Mouse (Mus musculus): Measurements from ENCODE around the gene Col8a2.

The Col8a2 gene

DNA sequence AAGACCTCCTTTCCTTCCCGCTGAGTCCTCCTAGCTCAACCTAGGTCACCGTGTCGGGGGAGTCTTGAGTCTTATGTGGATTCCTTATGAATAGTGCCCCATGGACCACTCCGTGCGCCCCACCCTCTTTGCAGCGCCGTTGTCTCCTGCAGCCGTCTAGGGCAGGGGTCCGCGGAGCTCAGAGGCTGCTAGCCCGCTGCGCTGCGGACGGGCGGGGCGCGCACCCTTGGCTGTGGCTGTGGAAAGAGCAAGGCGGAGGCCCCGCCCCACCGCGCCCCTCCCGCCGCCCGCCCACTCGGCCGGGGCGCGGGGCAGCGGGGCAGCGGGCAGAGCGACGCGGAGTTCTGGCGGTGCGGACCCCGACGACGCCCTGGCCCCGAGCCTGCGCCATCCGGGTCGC lies at the start of gene Col8a2:
TSS of gene Col8a2 (plus strand) at position 302 of the 400 bp plus-strand sequence.
- peak; percentile 26 for DNase-seq (ENCODE audit: low spot score)

- no peak for DNase-seq (ENCODE audit: low spot score)
These were observed 48.8 kb upstream of the Col8a2 start for GRCm38 (mm10) chr4:126237721-126238242.

DNA sequence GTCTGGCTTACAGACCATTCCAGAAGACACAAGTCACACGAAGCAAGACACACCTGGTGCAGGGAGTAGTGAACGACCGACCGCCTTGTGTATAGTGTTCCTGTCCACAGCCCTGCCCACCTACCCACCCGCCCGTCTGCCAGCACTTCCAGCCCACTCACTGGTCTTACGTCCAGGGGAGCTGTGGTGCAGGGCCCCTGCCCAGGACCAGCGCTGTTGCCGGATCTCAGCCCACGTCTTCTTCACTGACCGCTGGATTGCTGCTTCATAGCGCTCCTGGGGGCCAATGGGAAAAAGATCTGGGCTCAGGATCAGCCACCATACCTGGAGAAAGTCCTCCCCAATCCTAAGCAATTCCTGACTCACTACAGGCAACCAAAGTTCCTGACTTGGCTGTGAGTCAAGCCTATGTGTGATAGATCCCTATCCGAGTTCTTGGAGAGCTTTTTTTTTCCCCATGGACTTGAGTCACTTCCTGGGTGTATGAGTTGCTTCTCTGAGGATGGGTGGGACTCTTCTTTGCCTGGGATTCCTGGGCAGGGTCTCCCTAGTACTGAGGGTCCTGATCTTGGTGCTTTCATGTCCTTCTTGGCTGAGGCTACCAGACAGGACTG lies 46.6 kb upstream of the Col8a2 start:
- no peak for DNase-seq (ENCODE audit: low spot score)

DNA sequence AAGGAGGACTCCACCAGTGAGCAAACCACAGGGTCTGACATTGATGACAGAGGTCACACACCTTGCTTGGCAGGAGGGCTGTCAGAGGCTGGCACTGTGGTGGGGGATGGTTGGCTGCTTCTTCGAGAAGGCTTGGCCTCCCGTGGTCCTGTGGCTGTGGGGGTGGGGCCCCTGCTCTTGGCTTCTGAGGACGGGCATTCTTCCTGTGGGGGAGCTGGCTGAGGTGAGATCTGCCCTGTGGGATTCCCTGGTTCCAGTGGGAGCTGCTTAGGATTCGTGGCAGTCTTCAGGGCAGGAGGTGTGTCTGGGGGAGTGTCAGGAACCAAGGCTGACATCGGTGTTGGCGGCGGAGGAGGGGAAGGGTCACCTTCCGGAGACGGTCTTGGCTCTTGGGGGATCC lies 44.6 kb upstream of the Col8a2 start:
- DNase-seq (ENCODE audit: low spot score) = no peak

GRCm38 (mm10) chr4:126242510-126242909 lies 44.1 kb upstream of the Col8a2 start:
- DNase-seq (ENCODE audit: low spot score) = no peak

DNA sequence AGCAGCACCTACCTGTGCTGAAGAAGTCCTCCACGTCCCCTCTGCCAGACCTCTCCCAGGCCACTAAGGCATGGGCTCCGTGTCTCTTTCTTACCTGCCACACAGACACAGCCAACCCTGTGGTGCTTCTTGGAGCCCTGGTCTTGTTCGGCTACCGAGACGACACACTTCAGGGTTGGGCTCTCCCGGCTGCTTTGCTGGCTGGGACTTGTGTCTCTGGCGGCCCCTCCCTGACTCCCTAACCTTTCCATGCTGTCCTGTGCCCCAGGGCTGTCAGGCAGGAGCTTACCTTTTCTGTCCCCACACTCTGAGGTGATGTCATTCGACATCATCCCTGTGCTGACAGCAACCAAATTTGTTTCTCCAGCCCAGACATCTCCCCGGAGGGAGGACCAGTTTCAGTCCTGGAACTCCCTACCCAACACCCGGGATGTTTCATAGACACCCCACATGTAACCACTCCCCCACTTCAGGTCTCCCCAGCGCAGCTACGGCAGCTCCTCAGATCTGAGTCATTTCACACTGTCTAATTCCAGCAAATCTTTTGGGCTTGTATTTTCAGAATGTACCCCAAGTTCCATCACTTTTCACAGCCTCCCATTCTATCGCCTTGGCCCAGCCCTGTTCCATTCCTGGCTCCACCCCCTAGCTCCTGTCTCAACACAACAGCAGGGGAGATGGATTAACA lies 40.2 kb upstream of the Col8a2 start:
- no peak for DNase-seq (ENCODE audit: low spot score)

DNA sequence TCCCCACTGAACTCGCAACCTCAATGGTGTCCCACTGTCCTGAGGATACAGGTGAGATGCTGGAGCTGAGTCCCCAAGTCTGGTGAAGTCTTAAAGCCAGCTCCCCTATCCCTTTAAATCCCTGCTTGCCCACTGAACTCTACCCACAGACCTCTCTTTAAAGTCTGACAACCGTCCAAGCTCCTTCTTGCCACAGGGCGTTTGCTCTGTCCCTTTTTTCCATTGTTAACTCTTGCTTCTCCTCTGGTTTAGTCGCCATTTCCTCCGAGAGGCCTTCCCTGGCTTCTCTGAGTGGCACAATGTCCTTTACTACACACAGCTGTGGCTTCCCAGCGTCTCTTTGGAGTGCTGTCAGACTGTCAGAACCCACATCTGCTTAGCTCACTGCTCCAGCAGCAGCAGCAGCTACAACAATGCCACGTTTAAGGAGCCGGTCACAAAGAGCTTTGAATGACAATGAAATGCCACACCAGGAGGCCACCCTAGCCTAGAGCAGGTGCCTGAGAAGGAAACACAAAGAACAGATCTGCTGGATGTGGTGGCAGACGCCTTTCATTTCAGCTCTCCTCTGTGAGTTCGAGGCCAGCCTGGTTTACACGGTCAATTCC lies 38.2 kb upstream of the Col8a2 start:
- peak; percentile 39 for DNase-seq (ENCODE audit: low spot score)

GRCm38 (mm10) chr4:126250659-126251058 lies 35.9 kb upstream of the Col8a2 start:
- DNase-seq (ENCODE audit: low spot score) = no peak

DNA sequence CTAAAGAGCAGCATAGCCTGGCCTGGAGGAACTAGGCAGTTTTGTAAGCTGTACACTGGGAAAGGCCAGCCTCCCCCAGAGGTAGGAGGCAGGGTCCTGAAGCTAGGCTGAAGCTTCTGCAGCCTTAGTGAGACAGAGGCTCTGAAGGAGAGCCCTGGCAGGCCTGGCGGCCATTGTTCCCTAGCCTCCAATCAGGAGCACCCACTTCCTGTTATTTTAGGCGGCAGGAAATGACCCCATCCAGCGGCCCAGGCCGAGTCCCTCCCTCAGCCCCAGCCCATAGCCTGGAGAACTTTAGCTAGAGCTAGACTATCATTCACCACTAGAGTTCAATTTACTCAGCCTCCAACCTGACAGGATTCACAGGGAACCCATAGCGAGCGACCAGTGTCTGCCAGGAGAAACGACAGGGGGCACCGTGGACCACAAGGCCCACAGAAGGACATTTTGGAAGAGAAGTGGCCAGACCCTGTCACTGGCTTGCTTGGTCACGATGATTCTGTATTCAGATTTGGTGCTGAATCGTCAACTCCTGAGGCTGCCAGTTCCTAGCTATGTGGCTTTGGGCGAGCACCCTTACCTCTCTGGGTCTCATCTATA lies 34.8 kb upstream of the Col8a2 start:
- peak; percentile 42 for DNase-seq (ENCODE audit: low spot score)

DNA sequence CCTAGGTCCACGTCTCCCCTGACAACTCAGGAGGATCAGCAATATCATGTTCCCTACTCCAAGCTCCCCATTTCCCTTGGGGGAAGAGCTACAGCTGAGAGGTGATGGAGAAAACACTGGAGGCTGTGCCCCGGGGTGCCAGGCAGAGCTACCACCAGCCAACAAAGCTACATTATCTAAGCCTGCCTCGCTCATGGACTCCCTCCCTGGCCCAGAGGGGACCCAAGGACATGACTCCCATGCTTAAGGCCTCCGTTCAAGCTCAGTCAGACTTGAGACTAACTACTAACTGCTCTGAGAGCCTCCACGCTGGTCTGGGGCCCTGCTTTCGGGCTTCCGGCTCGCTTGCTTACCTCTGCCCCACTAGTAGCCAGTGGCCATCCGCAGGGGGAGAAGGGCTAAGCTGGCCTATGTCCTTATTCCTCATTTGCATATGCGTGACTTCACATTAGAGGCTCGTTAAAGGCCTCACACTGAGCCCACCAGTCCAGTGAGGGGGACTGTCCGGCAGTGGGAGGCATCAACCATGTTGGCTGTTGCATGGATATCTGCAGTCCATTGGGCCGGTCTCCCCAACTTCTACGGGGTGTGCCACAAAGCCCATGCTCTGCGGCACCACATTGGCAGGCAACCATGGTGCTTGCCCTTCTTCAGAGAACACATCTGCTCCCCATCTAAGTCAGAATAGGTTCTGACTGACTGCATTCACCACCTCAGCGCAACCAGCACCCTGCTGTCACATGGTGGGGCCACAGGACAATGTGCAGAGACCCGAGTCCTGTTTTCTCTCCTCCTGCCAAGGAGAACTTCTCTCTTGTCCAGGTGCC lies 34.0 kb upstream of the Col8a2 start:
- DNase-seq (ENCODE audit: low spot score) = no peak

GRCm38 (mm10) chr4:126253637-126254272 lies 32.8 kb upstream of the Col8a2 start:
- no peak for DNase-seq (ENCODE audit: low spot score)

DNA sequence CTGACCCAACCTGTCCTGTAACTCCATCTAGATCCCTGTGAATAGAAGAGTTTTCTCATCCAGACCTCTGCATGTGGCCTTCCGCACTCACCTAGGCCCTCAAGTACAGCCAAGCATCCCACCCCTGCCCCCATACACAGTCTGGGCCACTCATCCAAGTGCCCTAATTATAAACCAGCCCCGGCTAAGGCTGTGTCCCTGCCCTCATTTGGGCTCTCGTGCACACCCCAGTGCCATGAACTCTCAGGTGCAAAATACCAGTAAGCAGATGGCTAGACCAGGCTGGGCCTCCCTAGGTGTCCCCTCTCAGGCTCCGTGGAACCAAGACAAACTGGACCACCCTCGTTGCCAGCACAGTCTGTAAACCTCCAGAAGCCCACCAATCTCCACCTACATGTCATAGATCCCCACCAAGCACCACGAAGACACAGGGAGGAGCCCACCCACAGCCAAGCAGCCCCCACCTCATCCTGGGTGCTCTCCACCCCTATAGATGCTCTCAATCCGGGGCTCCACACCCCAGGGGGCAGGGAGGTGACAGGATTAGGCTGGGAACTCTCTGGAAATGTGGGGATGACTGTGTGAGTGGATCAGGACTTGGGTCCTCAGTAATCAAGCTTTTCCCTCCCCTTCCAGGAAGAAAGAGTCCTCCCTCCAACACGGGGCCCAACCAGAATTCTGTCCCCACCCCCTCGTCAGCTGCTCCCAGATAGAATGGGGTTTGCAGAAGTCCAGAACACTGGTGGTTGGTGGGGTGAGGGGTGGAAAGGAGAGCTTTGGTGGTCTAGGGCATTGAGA lies 32.1 kb upstream of the Col8a2 start:
- DNase-seq (ENCODE audit: low spot score) = peak; percentile 54

- DNase-seq (ENCODE audit: low spot score) = peak; percentile 75
These were observed 31.2 kb upstream of the Col8a2 start for GRCm38 (mm10) chr4:126255113-126256001.

DNA sequence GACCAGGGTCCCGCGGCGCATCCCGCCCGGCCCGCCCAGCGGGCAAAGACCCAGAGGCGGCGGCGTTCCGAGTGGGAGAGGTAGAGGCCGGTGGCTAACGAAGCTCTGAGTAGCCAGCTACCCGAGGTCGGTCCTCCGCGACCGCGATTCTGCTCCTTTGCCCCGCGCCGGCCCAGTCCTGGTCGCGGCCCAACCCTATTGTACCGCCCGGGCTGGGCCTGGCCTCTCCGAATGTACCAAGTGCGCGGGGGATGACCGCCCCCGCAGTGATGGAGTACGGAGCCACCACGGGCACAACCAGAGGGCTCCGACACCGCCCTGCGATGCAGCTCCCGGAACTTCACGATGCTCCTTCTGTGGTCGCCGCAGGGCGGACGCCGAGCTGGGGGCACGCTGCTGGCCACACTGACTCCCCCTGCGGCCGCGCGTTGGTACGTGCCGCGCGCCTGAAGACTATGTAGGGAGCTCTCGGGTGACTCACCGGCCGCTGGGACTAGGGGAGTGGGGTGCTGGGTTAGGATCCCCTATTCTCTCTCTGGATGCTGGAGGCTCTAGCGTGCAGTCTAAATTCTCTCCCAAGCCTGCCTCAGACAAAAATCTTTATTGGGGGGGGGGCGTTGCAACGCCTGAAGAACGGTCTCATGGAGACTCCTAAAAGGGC lies 30.3 kb upstream of the Col8a2 start, which contains the start of gene Map7d1:
TSS of gene Map7d1 (minus strand) at position 213 of the 661 bp plus-strand sequence.
- peak; percentile 88 for DNase-seq (ENCODE audit: low spot score)

GRCm38 (mm10) chr4:126256967-126257881 lies 29.4 kb upstream of the Col8a2 start:
- DNase-seq (ENCODE audit: low spot score) = peak; percentile 81

- DNase-seq (ENCODE audit: low spot score) = peak; percentile 52
These were observed 27.5 kb upstream of the Col8a2 start for GRCm38 (mm10) chr4:126259063-126259462.

- peak; percentile 91 for DNase-seq (ENCODE audit: low spot score)
These were observed 27.0 kb upstream of the Col8a2 start for GRCm38 (mm10) chr4:126259523-126260160.
